Mouse (Mus musculus): ENCODE data around the gene Irgm1.
A peak's percentile ranks its signal among the peaks of the same experiment; 100 is the strongest.
"Not testable (repeated sequence)": the region's sequence is repeated elsewhere in the genome, so short reads cannot be mapped to it uniquely, and the experiment has no call there.

The Irgm1 gene

GRCm38 (mm10) chr11:48871201-48871772 lies at the start of gene Irgm1:
Irgm1 (minus strand) TSS chr11:48871683.
- peak in 1 of 2 experiments; percentile 43 for DNase-seq (ENCODE audit: low spot score in 2 of 2)

GRCm38 (mm10) chr11:48918380-48918779 lies 46.9 kb upstream of the Irgm1 start:
- no peak for DNase-seq (ENCODE audit: low spot score in 2 of 2)

DNA sequence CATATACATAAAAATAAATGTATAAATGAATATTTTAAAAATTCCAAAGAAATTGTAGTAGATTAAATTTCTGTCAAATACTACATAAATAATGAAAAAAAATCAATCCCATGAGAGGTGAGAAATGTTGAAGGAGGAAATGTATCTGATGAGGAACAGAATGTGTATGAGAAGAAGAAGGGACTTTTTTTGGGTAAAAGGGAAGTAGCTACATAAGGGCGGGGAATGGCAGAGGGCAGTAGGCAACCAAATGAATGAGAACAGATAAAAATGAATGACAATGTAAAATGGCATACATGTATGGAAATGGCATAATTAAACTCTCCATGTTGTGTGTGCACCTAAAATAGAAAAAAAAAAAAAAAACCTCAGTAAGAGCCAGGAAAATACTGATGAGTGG lies 42.1 kb upstream of the Irgm1 start:
- DNase-seq (ENCODE audit: low spot score in 2 of 2): no peak

DNA sequence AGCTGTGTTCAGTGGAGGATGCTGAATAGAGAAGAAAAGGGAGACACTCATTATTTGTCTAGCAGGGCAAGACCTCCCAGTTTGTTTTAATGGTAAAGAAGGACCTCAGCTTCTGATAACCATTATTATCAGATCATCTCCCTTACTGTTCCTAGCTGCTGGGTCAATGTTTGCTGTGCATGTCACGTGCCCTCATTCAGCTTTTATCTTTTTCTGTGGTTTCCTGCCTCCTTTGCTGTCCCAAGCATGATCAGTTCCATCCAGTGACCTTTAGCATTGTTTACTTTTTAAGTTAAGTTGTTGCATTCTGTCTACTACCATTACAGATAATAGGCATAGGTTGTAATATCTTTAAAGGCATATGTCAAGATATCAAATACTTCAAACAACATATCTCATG lies 37.0 kb upstream of the Irgm1 start:
- DNase-seq (ENCODE audit: low spot score in 2 of 2): no peak

DNA sequence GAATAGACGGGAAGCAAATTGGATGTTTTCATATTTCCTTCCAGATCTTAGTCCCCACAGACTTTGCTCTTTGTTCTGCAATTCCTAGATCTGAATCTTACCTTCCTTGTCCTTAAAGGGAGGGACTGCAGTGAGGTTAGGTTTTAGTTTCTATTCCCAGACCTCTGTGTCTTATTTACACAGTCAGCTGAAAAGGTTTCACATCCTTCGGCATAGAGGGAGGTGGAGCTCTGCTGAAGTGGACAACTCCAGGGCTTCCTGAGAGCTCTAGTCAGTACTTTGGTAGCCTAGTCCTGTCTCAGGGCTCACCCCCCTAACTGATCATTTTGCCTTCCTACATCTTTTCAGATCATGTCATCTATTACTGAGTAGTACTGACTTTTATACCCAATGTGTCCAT lies 30.5 kb upstream of the Irgm1 start, which contains the start of gene Gm5431:
Gene Gm5431 (minus strand): TSS at position 194 of the 400 bp plus-strand sequence.
- DNase-seq (ENCODE audit: low spot score in 2 of 2): no peak

- DNase-seq (ENCODE audit: low spot score in 2 of 2): not testable (repeated sequence)
Observed at GRCm38 (mm10) chr11:48901567-48901930, 30.1 kb upstream of the Irgm1 start.

GRCm38 (mm10) chr11:48900654-48901566 lies 29.4 kb upstream of the Irgm1 start:
- not testable (repeated sequence) for DNase-seq (ENCODE audit: low spot score in 2 of 2)

GRCm38 (mm10) chr11:48898812-48899431 lies 27.4 kb upstream of the Irgm1 start:
- no peak for DNase-seq (ENCODE audit: low spot score in 2 of 2)

DNA sequence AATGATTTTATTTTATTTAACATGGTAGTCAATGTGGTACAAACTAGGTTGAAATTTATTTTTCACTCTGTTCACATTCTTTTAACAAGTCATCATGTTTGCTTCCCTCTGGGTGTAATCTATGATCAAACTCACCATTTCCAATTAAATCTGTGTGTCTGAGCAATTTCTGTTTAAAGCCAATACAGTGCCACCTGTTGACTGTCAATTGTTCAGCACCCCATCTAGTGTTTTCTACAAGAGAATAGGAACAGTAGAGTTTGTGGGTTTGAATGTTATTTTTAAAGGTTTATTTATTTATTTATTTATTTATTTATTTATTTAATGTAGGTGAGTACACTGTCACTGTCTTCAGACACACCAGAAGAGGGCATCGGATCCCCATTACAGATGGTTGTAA lies 5.2 kb upstream of the Irgm1 start:
- DNase-seq (ENCODE audit: low spot score in 2 of 2): no peak

DNA sequence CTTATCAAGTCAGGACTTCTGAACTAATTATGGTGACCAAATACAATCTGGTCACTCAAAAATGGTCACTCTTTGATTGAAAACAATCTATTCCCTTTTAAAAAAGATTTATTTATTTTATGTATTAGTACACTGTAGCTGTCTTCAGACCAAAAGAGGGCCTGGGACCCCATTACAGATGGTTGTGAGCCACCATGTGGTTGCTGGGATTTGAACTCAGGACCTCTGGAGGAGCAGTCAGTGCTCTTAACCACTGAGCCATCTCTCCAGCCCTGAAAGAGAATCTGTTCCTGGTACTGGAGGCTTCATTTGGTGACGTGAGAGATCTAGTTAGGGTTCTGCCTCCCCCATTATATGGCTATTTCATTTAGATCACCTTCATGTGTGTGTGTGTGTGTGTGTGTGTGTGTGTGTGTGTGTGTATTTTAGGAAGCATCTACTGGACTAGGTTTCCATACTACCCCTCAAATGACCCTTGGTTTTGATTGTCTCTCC lies 3.9 kb upstream of the Irgm1 start:
- DNase-seq (ENCODE audit: low spot score in 2 of 2): not testable (repeated sequence)

DNA sequence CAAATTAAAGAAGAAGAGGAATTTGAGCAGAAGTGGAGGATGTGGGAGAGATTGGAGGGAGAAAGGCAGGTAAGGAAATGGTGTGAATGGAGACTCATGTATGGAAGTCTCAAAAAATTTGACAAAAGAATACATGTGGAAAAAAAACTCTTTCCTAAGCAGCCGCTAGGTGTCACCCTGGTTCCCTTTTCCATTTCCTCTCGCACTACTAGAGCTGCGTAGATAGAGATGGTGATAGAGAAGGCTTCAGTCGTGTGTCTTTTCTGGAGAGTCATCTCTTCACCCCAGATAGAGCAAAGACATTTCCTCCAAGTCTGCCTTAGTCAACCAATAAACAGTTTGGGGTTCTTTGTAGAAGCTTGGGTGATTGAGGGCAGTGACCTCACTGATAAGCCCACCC lies 3.0 kb upstream of the Irgm1 start:
- DNase-seq (ENCODE audit: low spot score in 2 of 2): peak in 1 of 2 experiments; percentile 39

DNA sequence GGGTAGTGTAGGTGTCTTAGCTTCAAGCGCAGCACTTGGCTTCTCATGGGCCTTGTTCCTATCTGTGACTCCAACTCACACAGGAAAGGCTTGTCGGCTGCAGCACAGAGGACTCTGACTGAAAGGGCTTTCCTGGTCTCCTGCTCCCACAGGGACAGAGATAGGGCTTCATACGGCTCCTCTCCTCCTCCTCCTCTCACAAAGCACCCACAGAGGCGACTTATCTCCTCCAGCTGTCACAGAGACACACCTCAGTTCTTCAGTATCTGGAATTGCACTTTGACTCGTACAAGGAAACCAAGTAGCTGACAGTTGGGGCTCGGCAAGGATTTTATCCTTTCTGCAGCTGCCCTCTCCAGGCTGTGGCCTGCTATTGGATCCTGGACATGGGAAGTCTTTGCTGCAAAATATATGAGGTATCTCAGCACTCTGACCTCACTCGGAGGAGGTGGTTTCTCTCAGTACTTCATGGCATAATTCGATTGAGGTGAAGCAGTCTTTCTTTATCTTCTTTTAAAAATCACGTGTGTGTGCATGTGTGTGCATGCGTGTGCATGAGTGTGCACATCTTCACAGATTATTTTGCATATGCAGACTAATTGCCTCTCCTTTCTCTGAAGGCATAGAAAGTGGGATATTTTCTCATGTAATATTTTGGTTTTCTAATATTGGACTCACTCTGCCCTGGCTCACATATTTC lies 2.3 kb upstream of the Irgm1 start:
- DNase-seq (ENCODE audit: low spot score in 2 of 2): no peak

DNA sequence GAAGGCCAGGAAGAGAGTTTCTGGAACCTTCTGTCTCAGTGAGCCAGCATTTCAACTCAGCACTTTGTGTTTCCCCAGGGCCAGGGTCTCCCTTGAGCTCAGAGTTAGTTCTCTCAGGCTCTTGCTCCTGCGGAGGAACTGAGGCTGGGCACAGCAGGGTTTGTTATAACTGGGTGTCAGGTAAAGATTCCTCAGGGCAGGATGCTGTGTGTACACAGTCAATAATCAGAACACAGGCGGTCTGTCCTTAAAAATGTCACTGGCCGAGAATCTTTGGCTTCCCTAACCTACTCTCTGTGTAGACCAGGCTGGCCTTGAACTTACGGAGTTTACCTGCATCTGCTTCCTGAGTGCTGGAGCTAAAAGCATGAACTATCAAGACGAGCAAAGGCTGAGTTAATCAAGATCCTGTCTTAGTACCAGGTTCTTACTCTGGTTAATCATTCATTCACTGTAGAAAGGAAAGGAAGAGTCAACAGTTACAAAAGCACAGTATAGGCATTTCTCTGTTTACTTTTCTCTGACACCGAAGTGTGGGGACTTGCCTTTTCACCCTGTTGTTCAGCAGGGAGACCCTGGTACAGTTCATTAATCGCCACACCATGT lies 1.3 kb upstream of the Irgm1 start:
- no peak for DNase-seq (ENCODE audit: low spot score in 2 of 2)

- DNase-seq (ENCODE audit: low spot score in 2 of 2): no peak
Observed at GRCm38 (mm10) chr11:48871817-48872541, 496 bp upstream of the Irgm1 start.

GRCm38 (mm10) chr11:48870781-48871180 lies 702 bp downstream of the Irgm1 start:
- DNase-seq (ENCODE audit: low spot score in 2 of 2): no peak

DNA sequence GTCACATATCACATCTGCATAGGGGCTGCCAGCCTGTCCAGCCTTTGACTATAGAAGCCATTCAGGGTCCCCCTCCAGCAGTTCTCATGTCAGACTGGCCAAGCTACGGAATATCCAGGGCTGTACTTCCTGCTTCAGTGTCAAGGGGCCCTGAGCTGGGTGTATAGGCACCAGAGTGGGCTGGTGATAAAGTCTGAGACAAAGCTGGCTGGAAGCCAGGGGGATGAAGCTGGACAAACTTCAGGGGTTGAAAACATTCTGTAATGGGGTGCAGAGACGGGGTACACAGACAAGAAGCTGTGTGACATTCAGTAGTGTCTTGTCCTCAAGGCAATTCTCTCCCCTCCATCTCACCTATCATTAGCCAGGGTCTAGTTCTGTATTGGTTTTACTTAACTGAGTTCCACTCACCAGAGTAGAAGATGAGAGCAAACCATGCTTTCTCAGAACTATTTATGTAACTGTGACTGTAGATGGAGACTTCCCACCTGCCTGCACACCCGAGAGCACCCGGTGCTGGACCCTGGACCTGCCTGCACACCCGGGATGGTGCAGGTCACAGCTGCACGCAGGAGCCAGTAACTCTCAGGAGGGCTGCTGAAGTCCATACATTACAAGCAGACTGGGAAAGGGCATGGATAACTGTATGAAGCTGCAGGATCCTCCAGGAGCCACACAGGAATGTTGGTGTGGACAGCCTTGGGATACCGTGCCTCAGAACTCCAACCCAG lies 1.9 kb downstream of the Irgm1 start:
- no peak for DNase-seq (ENCODE audit: low spot score in 2 of 2)

DNA sequence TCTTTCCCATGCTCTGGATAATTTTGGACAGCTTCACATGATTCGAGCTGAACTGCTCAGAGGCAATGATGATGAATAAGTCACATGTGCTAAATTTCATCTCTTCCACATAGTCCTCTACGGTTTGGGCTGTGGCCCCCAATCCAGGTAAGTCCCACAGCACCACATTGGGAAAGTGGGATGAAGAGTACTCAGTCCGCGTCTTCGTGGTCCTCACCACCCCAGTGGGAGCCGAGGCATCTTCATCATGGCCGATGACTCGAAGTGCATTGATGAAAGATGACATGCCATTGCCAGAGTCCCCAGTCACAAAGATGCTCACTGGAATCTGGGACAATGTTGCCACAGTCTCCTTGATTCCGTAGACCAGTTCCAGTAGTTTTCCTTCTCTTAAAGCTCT lies 5.0 kb downstream of the Irgm1 start:
- DNase-seq (ENCODE audit: low spot score in 2 of 2): no peak

- no peak for DNase-seq (ENCODE audit: low spot score in 2 of 2)
Observed at GRCm38 (mm10) chr11:48863808-48864207, 7.7 kb downstream of the Irgm1 start.

DNA sequence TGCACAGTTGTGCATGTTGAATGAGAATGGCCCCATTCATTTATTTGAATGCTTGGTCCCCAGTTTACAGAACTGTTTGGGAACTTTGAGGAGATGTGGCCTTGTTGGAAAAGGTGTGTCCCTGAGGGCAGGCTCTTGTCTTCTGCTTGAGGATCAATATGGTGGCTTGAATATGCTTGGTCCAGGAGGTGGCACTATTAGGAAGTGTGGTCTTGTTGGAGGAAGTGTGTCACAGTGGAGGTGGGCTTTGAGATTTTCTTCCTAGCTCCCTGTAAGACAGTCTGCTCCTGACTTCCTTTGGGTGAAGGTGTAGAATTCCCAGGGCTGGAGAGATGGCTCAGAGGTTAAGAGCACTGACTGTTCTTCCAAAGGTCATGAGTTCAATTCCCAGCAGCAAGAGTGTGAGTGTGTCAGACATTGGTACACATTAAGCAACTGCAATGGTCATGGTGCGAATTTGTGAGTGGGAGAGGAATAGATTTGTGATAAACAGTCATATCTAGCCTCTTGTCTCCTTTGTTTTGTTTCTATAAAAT lies 8.6 kb downstream of the Irgm1 start:
- DNase-seq (ENCODE audit: low spot score in 2 of 2): no peak

DNA sequence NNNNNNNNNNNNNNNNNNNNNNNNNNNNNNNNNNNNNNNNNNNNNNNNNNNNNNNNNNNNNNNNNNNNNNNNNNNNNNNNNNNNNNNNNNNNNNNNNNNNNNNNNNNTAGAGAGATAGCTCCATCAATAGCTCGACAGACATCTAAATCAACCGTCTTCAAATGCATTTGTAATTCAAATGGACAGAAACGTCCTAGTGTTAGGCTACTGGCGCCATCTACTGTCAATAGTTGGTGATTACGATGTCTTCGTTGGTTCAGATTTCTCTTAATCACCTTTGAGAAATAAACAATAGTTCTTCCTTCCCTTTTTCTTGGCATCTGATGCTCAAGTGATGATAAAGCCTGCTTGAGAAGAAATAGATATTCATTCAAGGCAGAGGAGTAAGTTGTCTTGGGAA lies 12.5 kb downstream of the Irgm1 start:
- DNase-seq (ENCODE audit: low spot score in 2 of 2): peak in 1 of 2 experiments; percentile 43
